Mouse (Mus musculus) cerebellum, adult 8-10 months (tissue): ENCODE measurements around the gene Cox17.

Experiments used
- DNase-seq: peaks from one replicate; pipeline ENCODE4 v3.0.0; 2022

Gene Cox17

GRCm38 (mm10) chr16:38398266-38398665 lies 51.5 kb downstream of the Cox17 start:
- no peak for DNase-seq

- DNase-seq, result no peak
Observed at GRCm38 (mm10) chr16:38399076-38399475, 52.3 kb downstream of the Cox17 start.

DNA sequence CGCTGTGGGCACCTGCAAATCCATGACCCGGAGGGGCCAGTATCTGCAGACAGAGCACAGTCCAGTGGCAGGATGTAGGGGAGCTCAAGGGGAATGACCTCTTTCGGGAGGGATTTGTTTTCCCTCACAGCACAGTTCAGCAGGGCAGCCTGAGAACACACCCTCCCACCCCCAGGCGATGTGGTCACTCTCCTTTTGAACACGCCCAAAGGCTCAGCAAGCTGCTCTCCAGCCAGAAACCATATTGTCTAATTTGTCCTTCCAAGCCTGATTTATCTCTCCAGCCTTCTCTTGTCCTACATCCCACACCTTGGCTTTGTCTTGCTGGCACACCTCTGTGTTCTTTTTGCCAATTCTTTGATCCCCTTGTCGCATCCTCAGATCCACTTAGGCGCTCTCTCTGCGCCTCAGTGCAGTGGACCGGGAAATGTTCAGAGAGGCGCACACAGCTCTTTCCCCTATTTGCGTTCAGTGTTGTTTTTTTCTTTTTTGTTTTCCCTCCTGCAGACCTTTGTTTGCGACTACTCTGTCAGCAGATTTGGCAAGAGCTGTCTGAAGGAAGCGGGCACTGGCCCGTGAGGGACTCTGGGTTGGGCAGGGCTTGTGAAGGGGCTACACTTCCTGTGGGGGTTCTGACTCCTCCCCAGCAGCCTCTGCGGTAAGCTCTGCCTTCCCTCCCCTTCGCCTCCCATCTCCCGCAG lies 52.9 kb downstream of the Cox17 start:
- no peak for DNase-seq

- DNase-seq, result no peak
Observed at GRCm38 (mm10) chr16:38400311-38400960, 53.6 kb downstream of the Cox17 start.

- no peak for DNase-seq
Observed at GRCm38 (mm10) chr16:38401468-38401867, 54.7 kb downstream of the Cox17 start.
